ENCODE assay signal across 24 mouse cellular contexts in genomic region chr1:150798651-150799050, GRCm38 (mm10).
A peak's percentile ranks its signal among the peaks of the same experiment; 100 is the strongest.
DNase-seq lines count a peak whose midpoint lies in the region; ATAC-seq lines count a peak whose summit lies in the region.
"Had no signal": no experiment of that assay in that cellular context is flagged by ENCODE, and none has a peak within 500 bp of the region (broad histone marks: within the 10 kb centered on the region; RNA-seq: fewer than 3 reads in every experiment).

No protein-coding gene starts in this region.

- no peaks in the 10 kb centered on the region for H3K9me3 ChIP-seq in midbrain, embryonic 11.5 days (ENCODE audit: control insufficient read depth, low read length)
- no peaks in the 10 kb centered on the region; the same call in 1 of the 2 replicates for H3K9me3 ChIP-seq in midbrain, embryonic 16.5 days (replicated peaks; ENCODE audit: control insufficient read depth, low read length, poor library complexity, severe bottlenecking)
- H3K9me3 ChIP-seq: embryonic facial prominence, embryonic 12.5 days; forebrain, embryonic 13.5 days; forebrain, embryonic 15.5 days; G1E had no signal

- DNase-seq in cerebellum, postnatal 10 days: peak; percentile 58 to 62
- peak; percentile 14 to 37 for DNase-seq in cerebellum, postnatal 25 days
- DNase-seq in cerebellum, postnatal 4 days (ENCODE audit: low spot score in 2 of 2): no peak
- DNase-seq in midbrain, embryonic 11.5 days (ENCODE audit: low spot score, missing footprints): peak; percentile 26
- DNase-seq: adrenal gland, adult 8-10 months; adrenal gland, postnatal 14 days; adrenal gland, postnatal 36 days; B cell, adult 2 months; cerebellum, adult 11 months; cerebellum, adult 18-20 months; cerebellum, adult 8-10 months; cerebellum, adult 9-11 months; forebrain, postnatal 0 days had no signal

- no peaks in the 10 kb centered on the region for H3K27me3 ChIP-seq in midbrain, embryonic 11.5 days (ENCODE audit: control insufficient read depth, insufficient read depth, low read length)
- no peaks in the 10 kb centered on the region for H3K27me3 ChIP-seq in midbrain, embryonic 16.5 days (ENCODE audit: control insufficient read depth, insufficient read depth, low read depth, low read length)
- H3K27me3 ChIP-seq: CH12.LX; embryonic facial prominence, embryonic 12.5 days; forebrain, embryonic 13.5 days; forebrain, embryonic 15.5 days; Patski had no signal

- no peak for ATAC-seq in cerebellum, adult (ENCODE audit: insufficient number of reproducible peaks, low FRiP score, low TSS enrichment)
- ATAC-seq in midbrain, embryonic 11.5 days (ENCODE audit: low FRiP score): no peak
- ATAC-seq in midbrain, embryonic 16.5 days: no peak
- ATAC-seq: activated CD4-positive, CD25-positive, alpha-beta regulatory T cell, adult 4 months; CD4-positive, CD25-positive, alpha-beta regulatory T cell, adult 4 months; forebrain, embryonic 13.5 days; forebrain, embryonic 15.5 days; forebrain, postnatal 0 days; Patski had no signal

- H3K4me3 ChIP-seq in midbrain, embryonic 11.5 days (ENCODE audit: low read depth, low read length): no peak overlapping the region
- H3K4me3 ChIP-seq in midbrain, embryonic 16.5 days (ENCODE audit: low read depth, low read length): no peak overlapping the region
- H3K4me3 ChIP-seq: embryonic facial prominence, embryonic 10.5 days; embryonic facial prominence, embryonic 12.5 days; forebrain, embryonic 13.5 days; forebrain, embryonic 15.5 days had no signal

- no peak overlapping the region for H3K27ac ChIP-seq in midbrain, embryonic 11.5 days (ENCODE audit: low read depth, low read length)
- no peak overlapping the region for H3K27ac ChIP-seq in midbrain, embryonic 16.5 days (ENCODE audit: low read length)
- H3K27ac ChIP-seq: embryonic facial prominence, embryonic 10.5 days; embryonic facial prominence, embryonic 12.5 days; forebrain, embryonic 13.5 days; forebrain, embryonic 15.5 days had no signal

- no peaks in the 10 kb centered on the region for H3K36me3 ChIP-seq in midbrain, embryonic 11.5 days (ENCODE audit: control insufficient read depth, insufficient read depth, low read length)
- H3K36me3 ChIP-seq in midbrain, embryonic 16.5 days (ENCODE audit: control insufficient read depth, insufficient read depth, low read length): no peaks in the 10 kb centered on the region
- H3K36me3 ChIP-seq: forebrain, embryonic 15.5 days; G1E had no signal

- no peak overlapping the region for H3K9ac ChIP-seq in midbrain, embryonic 11.5 days (ENCODE audit: low read length)
- H3K9ac ChIP-seq in midbrain, embryonic 16.5 days (ENCODE audit: low read depth, low read length): no peak overlapping the region
- H3K9ac ChIP-seq: embryonic facial prominence, embryonic 12.5 days; forebrain, embryonic 13.5 days; forebrain, embryonic 15.5 days; forebrain, postnatal 0 days had no signal

- WGBS in midbrain, embryonic 11.5 days: 88% methylated on average over 5 of the region's 5 CpGs
- 92% methylated on average over 5 of the region's 5 CpGs for WGBS in midbrain, embryonic 16.5 days

- H3K4me2 ChIP-seq in midbrain, embryonic 11.5 days: no peak overlapping the region
- H3K4me2 ChIP-seq in midbrain, embryonic 16.5 days (ENCODE audit: low read length): no peak overlapping the region
- H3K4me2 ChIP-seq: embryonic facial prominence, embryonic 12.5 days; forebrain, embryonic 13.5 days; forebrain, embryonic 15.5 days had no signal

- H3K4me1 ChIP-seq in midbrain, embryonic 11.5 days (ENCODE audit: control insufficient read depth, insufficient read depth, low read length): no peaks in the 10 kb centered on the region
- no peaks in the 10 kb centered on the region for H3K4me1 ChIP-seq in midbrain, embryonic 16.5 days (ENCODE audit: control insufficient read depth, insufficient read depth, low read length)
- H3K4me1 ChIP-seq: embryonic facial prominence, embryonic 10.5 days; embryonic facial prominence, embryonic 12.5 days; forebrain, embryonic 13.5 days; forebrain, embryonic 15.5 days had no signal

Comparison
In these comparisons a context has a peak if more than half of its experiments do, and no peak if none do; other contexts are left out.
1. DNase-seq: peak in cerebellum, postnatal 10 days (2 of 2), cerebellum, postnatal 25 days (2 of 2) and midbrain, embryonic 11.5 days (single experiment); none in cerebellum, postnatal 4 days (0 of 2).